Mouse (Mus musculus): Measurements from ENCODE around the gene Tns1.

DNA sequence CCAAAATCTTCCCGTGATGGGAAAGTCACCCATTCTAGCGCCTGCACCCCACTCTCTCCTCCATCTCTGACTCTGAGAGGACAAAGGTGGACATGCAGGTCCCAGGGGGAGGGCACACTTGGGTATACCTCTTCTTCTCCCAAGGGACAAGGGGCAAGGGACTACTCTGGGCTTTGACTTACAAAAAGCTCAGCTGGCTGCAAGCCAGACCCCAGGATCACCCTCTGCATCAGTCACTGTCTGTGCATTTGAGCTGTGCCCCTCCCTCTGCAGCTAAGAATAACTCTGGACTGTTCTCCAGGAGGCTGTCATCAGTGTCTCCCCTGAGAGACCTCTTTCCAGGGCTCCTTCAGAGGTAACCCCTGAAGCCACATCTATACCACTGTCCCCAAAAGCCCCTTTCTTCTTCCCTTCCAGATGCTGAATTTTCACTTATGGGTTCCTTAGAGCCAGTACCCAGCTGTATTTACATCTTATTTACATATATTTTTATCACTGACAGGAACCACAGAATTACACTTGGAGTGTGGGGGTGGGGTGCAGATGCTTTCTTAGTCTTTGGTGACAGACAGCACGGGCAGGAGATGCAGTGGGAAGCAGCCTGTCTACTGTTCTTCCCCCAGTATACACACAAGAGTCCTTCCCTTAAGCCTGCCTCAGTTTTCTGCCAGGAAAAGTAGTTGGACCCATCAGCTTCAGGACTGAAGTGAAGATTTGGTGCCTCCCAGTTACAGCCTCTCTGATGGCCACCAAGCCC is 81.4 kb downstream of the Tns1 start:
- TF ChIP-seq CTCF (IDR thresholded peaks at IDR 0.05; ENCODE audit: borderline replicate concordance, control insufficient read depth, extremely low read depth, insufficient read depth, low read length, poor library complexity) (no peak), POLR2A (IDR thresholded peaks at IDR 0.05; ENCODE audit: control insufficient read depth, extremely low read depth, insufficient read depth, low read length, poor library complexity) (no peak)
